Mouse (Mus musculus) gastrocnemius, adult 2 months (tissue): Measurements from ENCODE around the gene Cwc22. TPM values are rescaled to one million over a fixed set of nuclear protein-coding genes. Genes with fewer than 3 reads are reported as not detected.

Experiments
- DNase-seq: peaks from one replicate; pipeline ENCODE4 v3.0.0; 2022
- H3K27ac ChIP-seq: fragments of 200-600 bp; 2 replicates; pipeline ENCODE4 v1.8.1; 2022; ENCODE audit warnings: mild to moderate bottlenecking
- H3K4me3 ChIP-seq: fragments of 200-600 bp; 2 replicates; pipeline ENCODE4 v1.8.1; 2022; ENCODE audit warnings: mild to moderate bottlenecking, moderate library complexity
- CTCF ChIP-seq: fragments of 200-600 bp; IDR thresholded peaks from 2 replicates; pipeline ENCODE4 v1.8.1; 2022; ENCODE audit warnings: antibody characterized with exemption, mild to moderate bottlenecking, moderate library complexity
- intact Hi-C: fragments of 180-260 bp; cut with DNase I; formaldehyde crosslinking; loops from one replicate; pipeline ENCODE4 v1.15.1; 2025
- total RNA-seq, 2 experiments: library from RNA; stranded (reverse); gene quantifications; 2 replicates each; pipeline ENCODE4 v1.2.3; 2021

Cwc22 gene
- total RNA-seq, 2 experiments from 2014 or later = 13.9 to 14.2 TPM

- Histone ChIP-seq H3K4me3 (no peak overlapping the region), H3K27ac (no peak overlapping the region)
- TF ChIP-seq CTCF = no peak
- no peak for DNase-seq
- intact Hi-C loops = no loop called here
Measured at GRCm38 (mm10) chr2:77978256-77978655, 32.1 kb upstream of the Cwc22 start.

- TF ChIP-seq CTCF = no peak
- intact Hi-C loops = no loop called here
- Histone ChIP-seq H3K27ac (no peak overlapping the region), H3K4me3 (no peak overlapping the region)
- no peak for DNase-seq
Measured at GRCm38 (mm10) chr2:77976321-77976920, 30.2 kb upstream of the Cwc22 start.

- H3K4me3 ChIP-seq = no peak overlapping the region
- intact Hi-C loops = no loop called here
- TF ChIP-seq CTCF = no peak
- H3K27ac ChIP-seq = no peak overlapping the region
- DNase-seq = no peak
Measured at GRCm38 (mm10) chr2:77975606-77976005, 29.4 kb upstream of the Cwc22 start.

GRCm38 (mm10) chr2:77974986-77975385 is 28.8 kb upstream of the Cwc22 start:
- no peak overlapping the region for H3K27ac ChIP-seq
- intact Hi-C loops = no loop called here

GRCm38 (mm10) chr2:77974366-77974765 is 28.2 kb upstream of the Cwc22 start:
- Histone ChIP-seq H3K27ac (no peak overlapping the region), H3K4me3 (no peak overlapping the region)
- intact Hi-C loops = no loop called here
- DNase-seq = no peak
- no peak for TF ChIP-seq CTCF

More at GRCm38 (mm10) chr2:77974986-77975385, 28.8 kb upstream of the Cwc22 start:
- no peak for TF ChIP-seq CTCF
- DNase-seq = no peak
- H3K4me3 ChIP-seq = no peak overlapping the region

GRCm38 (mm10) chr2:77973296-77973695 is 27.1 kb upstream of the Cwc22 start:
- Histone ChIP-seq H3K27ac (no peak overlapping the region), H3K4me3 (no peak overlapping the region)
- DNase-seq = no peak
- no peak for TF ChIP-seq CTCF
- intact Hi-C loops = no loop called here

- Histone ChIP-seq H3K27ac (no peak overlapping the region), H3K4me3 (no peak overlapping the region)
- intact Hi-C loops = no loop called here
- no peak for TF ChIP-seq CTCF
- no peak for DNase-seq
Measured at GRCm38 (mm10) chr2:77972541-77972940, 26.4 kb upstream of the Cwc22 start.

GRCm38 (mm10) chr2:77971871-77972270 is 25.7 kb upstream of the Cwc22 start:
- Histone ChIP-seq H3K27ac (no peak overlapping the region), H3K4me3 (no peak overlapping the region)
- intact Hi-C loops = no loop called here
- TF ChIP-seq CTCF = no peak
- no peak for DNase-seq

GRCm38 (mm10) chr2:77971361-77971760 is 25.2 kb upstream of the Cwc22 start:
- H3K4me3 ChIP-seq = no peak overlapping the region
- no peak overlapping the region for H3K27ac ChIP-seq
- no peak for TF ChIP-seq CTCF
- no peak for DNase-seq
- intact Hi-C loops = no loop called here

- DNase-seq = no peak
- intact Hi-C loops = no loop called here
- H3K27ac ChIP-seq = no peak overlapping the region
- no peak overlapping the region for H3K4me3 ChIP-seq
- TF ChIP-seq CTCF = no peak
Measured at GRCm38 (mm10) chr2:77970556-77970955, 24.4 kb upstream of the Cwc22 start.

- Histone ChIP-seq H3K4me3 (no peak overlapping the region), H3K27ac (no peak overlapping the region)
- DNase-seq = no peak
- intact Hi-C loops = no loop called here
- TF ChIP-seq CTCF = no peak
Measured at GRCm38 (mm10) chr2:77969956-77970355, 23.8 kb upstream of the Cwc22 start.

- TF ChIP-seq CTCF = no peak
Measured at GRCm38 (mm10) chr2:77962450-77963193, 16.4 kb upstream of the Cwc22 start.

GRCm38 (mm10) chr2:77961256-77961655 is 15.1 kb upstream of the Cwc22 start:
- Histone ChIP-seq H3K27ac (no peak overlapping the region), H3K4me3 (no peak overlapping the region)
- intact Hi-C loops = no loop called here
- TF ChIP-seq CTCF = no peak
- DNase-seq = no peak

More at GRCm38 (mm10) chr2:77962450-77963193, 16.4 kb upstream of the Cwc22 start:
- H3K27ac ChIP-seq = no peak overlapping the region
- DNase-seq = no peak
- intact Hi-C loops = no loop called here
- H3K4me3 ChIP-seq = no peak overlapping the region

- no peak for DNase-seq
- Histone ChIP-seq H3K4me3 (no peak overlapping the region), H3K27ac (no peak overlapping the region)
- intact Hi-C loops = no loop called here
- TF ChIP-seq CTCF = no peak
Measured at GRCm38 (mm10) chr2:77960711-77961110, 14.5 kb upstream of the Cwc22 start.
